Mouse (Mus musculus) CD8-positive naive resting alpha-beta T cell, adult 2 months (primary cell): ENCODE measurements around the gene Opn5.

Experiments
- DNase-seq, 2 experiments: peaks; one replicate each; pipeline ENCODE4 v3.0.0; 2022; ENCODE audit warnings: low read depth in 2 of 2, low spot score in 2 of 2

The Opn5 gene

GRCm38 (mm10) chr17:42611295-42611694 lies at the start of gene Opn5:
Gene Opn5 (minus strand): TSS chr17:42611395.
- no peak for DNase-seq

- no peak for DNase-seq
Measured at GRCm38 (mm10) chr17:42658634-42659422, 47.6 kb upstream of the Opn5 start.

- DNase-seq = no peak
Measured at GRCm38 (mm10) chr17:42643416-42643815, 32.2 kb upstream of the Opn5 start.

GRCm38 (mm10) chr17:42630206-42630605 lies 19.0 kb upstream of the Opn5 start:
- DNase-seq = no peak

GRCm38 (mm10) chr17:42613043-42613737 lies 2.0 kb upstream of the Opn5 start:
- DNase-seq = no peak

- no peak for DNase-seq
Measured at GRCm38 (mm10) chr17:42608270-42608669, 2.9 kb downstream of the Opn5 start.

- DNase-seq = no peak
Measured at GRCm38 (mm10) chr17:42602829-42603784, 8.1 kb downstream of the Opn5 start.

GRCm38 (mm10) chr17:42586486-42586885 lies 24.7 kb downstream of the Opn5 start:
- DNase-seq = no peak

- no peak for DNase-seq
Measured at GRCm38 (mm10) chr17:42583029-42583331, 28.2 kb downstream of the Opn5 start.

- DNase-seq = no peak
Measured at GRCm38 (mm10) chr17:42582281-42583028, 28.7 kb downstream of the Opn5 start.

- no peak for DNase-seq
Measured at GRCm38 (mm10) chr17:42580623-42581022, 30.6 kb downstream of the Opn5 start.

- DNase-seq = no peak
Measured at GRCm38 (mm10) chr17:42580196-42580595, 31.0 kb downstream of the Opn5 start.

GRCm38 (mm10) chr17:42576671-42577168 lies 34.5 kb downstream of the Opn5 start:
- DNase-seq = no peak

GRCm38 (mm10) chr17:42573786-42574185 lies 37.4 kb downstream of the Opn5 start:
- no peak for DNase-seq

GRCm38 (mm10) chr17:42549578-42549977 lies 61.6 kb downstream of the Opn5 start:
- DNase-seq = no peak

GRCm38 (mm10) chr17:42530147-42530546 lies 81.0 kb downstream of the Opn5 start:
- DNase-seq = no peak

GRCm38 (mm10) chr17:42509356-42510262 lies 101.6 kb downstream of the Opn5 start:
- no peak for DNase-seq
